Mouse (Mus musculus) cerebellum, postnatal 36 days (tissue): ENCODE measurements around the gene Snx20.

ENCODE experiments used
- DNase-seq, 2 experiments: peaks; one replicate each; pipeline ENCODE4 v3.0.0; 2021 to 2022; ENCODE audit warnings: mixed read lengths in 2 of 2

Gene Snx20

GRCm38 (mm10) chr8:88642734-88643564 is 7.0 kb upstream of the Snx20 start:
- no peak for DNase-seq

- no peak for DNase-seq
These were observed 3.0 kb upstream of the Snx20 start for GRCm38 (mm10) chr8:88638908-88639307.

GRCm38 (mm10) chr8:88637092-88638000 is 1.4 kb upstream of the Snx20 start:
- DNase-seq = no peak

GRCm38 (mm10) chr8:88633343-88633765 is 2.6 kb downstream of the Snx20 start:
- DNase-seq = no peak

GRCm38 (mm10) chr8:88631081-88631480 is 4.8 kb downstream of the Snx20 start:
- peak in 1 of 2 experiments; percentile 14 for DNase-seq

GRCm38 (mm10) chr8:88630225-88630624 is 5.7 kb downstream of the Snx20 start:
- DNase-seq = no peak

GRCm38 (mm10) chr8:88628001-88628774 is 7.7 kb downstream of the Snx20 start:
- DNase-seq = peak; percentile 36 to 39

- DNase-seq = peak; percentile 62 to 74
These were observed 8.5 kb downstream of the Snx20 start for GRCm38 (mm10) chr8:88627265-88627991.

GRCm38 (mm10) chr8:88626940-88627264 is 9.0 kb downstream of the Snx20 start:
- DNase-seq = no peak

- DNase-seq = no peak
These were observed 9.5 kb downstream of the Snx20 start for GRCm38 (mm10) chr8:88626433-88626832.

GRCm38 (mm10) chr8:88624276-88624675 is 11.7 kb downstream of the Snx20 start:
- no peak for DNase-seq

- DNase-seq = peak; percentile 67 to 69
These were observed 12.6 kb downstream of the Snx20 start for GRCm38 (mm10) chr8:88623351-88623750.

- peak; percentile 80 to 88 for DNase-seq
These were observed 14.5 kb downstream of the Snx20 start for GRCm38 (mm10) chr8:88621408-88621807.

- DNase-seq = no peak
These were observed 15.0 kb downstream of the Snx20 start for GRCm38 (mm10) chr8:88620931-88621330.

GRCm38 (mm10) chr8:88619513-88619912 is 16.4 kb downstream of the Snx20 start:
- DNase-seq = no peak

GRCm38 (mm10) chr8:88618612-88619011 is 17.3 kb downstream of the Snx20 start:
- DNase-seq = no peak

- DNase-seq = no peak
These were observed 20.9 kb downstream of the Snx20 start for GRCm38 (mm10) chr8:88614981-88615380.

GRCm38 (mm10) chr8:88610271-88610670 is 25.7 kb downstream of the Snx20 start:
- no peak for DNase-seq

- no peak for DNase-seq
These were observed 26.9 kb downstream of the Snx20 start for GRCm38 (mm10) chr8:88609036-88609435.

GRCm38 (mm10) chr8:88605361-88606040 is 30.4 kb downstream of the Snx20 start:
- DNase-seq = no peak
